Mouse (Mus musculus): ENCODE results near the gene Ss18l2.
A peak's percentile ranks its signal among the peaks of the same experiment; 100 is the strongest.

Ss18l2 gene

GRCm38 (mm10) chr9:121709898-121710583 is at the start of gene Ss18l2:
Gene Ss18l2 (plus strand): TSS chr9:121710329.
- DNase-seq, result peak; percentile 98 to 99

- no peak for DNase-seq
Observed at GRCm38 (mm10) chr9:121663467-121663866, 46.7 kb upstream of the Ss18l2 start.

GRCm38 (mm10) chr9:121664104-121664503 is 46.0 kb upstream of the Ss18l2 start:
- no peak for DNase-seq

GRCm38 (mm10) chr9:121666957-121667630 is 43.0 kb upstream of the Ss18l2 start:
- peak in 1 of 2 experiments; percentile 56 for DNase-seq

GRCm38 (mm10) chr9:121667822-121668221 is 42.3 kb upstream of the Ss18l2 start:
- DNase-seq, result no peak

GRCm38 (mm10) chr9:121669348-121669791 is 40.8 kb upstream of the Ss18l2 start:
- peak; percentile 84 to 87 for DNase-seq

- peak; percentile 47 to 67 for DNase-seq
Observed at GRCm38 (mm10) chr9:121671300-121671699, 38.8 kb upstream of the Ss18l2 start.

- peak; percentile 54 to 74 for DNase-seq
Observed at GRCm38 (mm10) chr9:121672311-121672710, 37.8 kb upstream of the Ss18l2 start.

GRCm38 (mm10) chr9:121673716-121674115 is 36.4 kb upstream of the Ss18l2 start:
- DNase-seq, result no peak

GRCm38 (mm10) chr9:121675011-121675410 is 35.1 kb upstream of the Ss18l2 start:
- peak; percentile 37 to 40 for DNase-seq

GRCm38 (mm10) chr9:121675556-121675955 is 34.6 kb upstream of the Ss18l2 start:
- DNase-seq, result no peak

- peak; percentile 30 to 54 for DNase-seq
Observed at GRCm38 (mm10) chr9:121677069-121677468, 33.1 kb upstream of the Ss18l2 start.

GRCm38 (mm10) chr9:121677476-121677875 is 32.7 kb upstream of the Ss18l2 start:
- peak; percentile 68 to 75 for DNase-seq

- peak; percentile 75 to 76 for DNase-seq
Observed at GRCm38 (mm10) chr9:121679549-121679948, 30.6 kb upstream of the Ss18l2 start.

GRCm38 (mm10) chr9:121681191-121681590 is 28.9 kb upstream of the Ss18l2 start:
- DNase-seq, result no peak

GRCm38 (mm10) chr9:121682037-121682680 is 28.0 kb upstream of the Ss18l2 start:
- DNase-seq, result no peak

- DNase-seq, result no peak
Observed at GRCm38 (mm10) chr9:121684702-121685101, 25.4 kb upstream of the Ss18l2 start.

- DNase-seq, result no peak
Observed at GRCm38 (mm10) chr9:121690200-121690651, 19.9 kb upstream of the Ss18l2 start.

- no peak for DNase-seq
Observed at GRCm38 (mm10) chr9:121690734-121691133, 19.4 kb upstream of the Ss18l2 start.

- no peak for DNase-seq
Observed at GRCm38 (mm10) chr9:121694736-121695135, 15.4 kb upstream of the Ss18l2 start.

GRCm38 (mm10) chr9:121696626-121697025 is 13.5 kb upstream of the Ss18l2 start:
- peak; percentile 48 to 86 for DNase-seq

GRCm38 (mm10) chr9:121697150-121698049 is 12.7 kb upstream of the Ss18l2 start:
- peak; percentile 78 to 86 for DNase-seq

- DNase-seq, result no peak
Observed at GRCm38 (mm10) chr9:121704261-121704645, 5.9 kb upstream of the Ss18l2 start.
